Mouse (Mus musculus): ENCODE data around the gene Olfr1166. TPM values are rescaled to one million over a fixed set of nuclear protein-coding genes. Genes with fewer than 3 reads are reported as not detected.
"Not testable (repeated sequence)": the region's sequence is repeated elsewhere in the genome, so short reads cannot be mapped to it uniquely, and the experiment has no call there.

The Olfr1166 gene
- not detected in 2 replicates for polyA plus RNA-seq (2011; ENCODE audit: insufficient read depth, insufficient read length, low read depth, missing spikeins)

- Histone ChIP-seq H3K27ac (ENCODE audit: insufficient read depth, low read length) (no peak within 1 kb of the TSS), H3K4me3 (ENCODE audit: low read depth, low read length) (no peak within 1 kb of the TSS), H3K27me3 (ENCODE audit: control insufficient read depth, insufficient read depth, low read length, poor library complexity, severe bottlenecking) (no peaks in the 10 kb centered on the region), H3K9ac (ENCODE audit: low read depth, poor library complexity, severe bottlenecking) (no peak within 1 kb of the TSS), H3K4me1 (ENCODE audit: control insufficient read depth, insufficient read depth, low read length) (no peaks in the 10 kb centered on the region), H3K36me3 (ENCODE audit: control insufficient read depth, insufficient read depth, low read length, poor library complexity, severe bottlenecking) (no peaks in the 10 kb centered on the region), H3K9me3 (replicated peaks; ENCODE audit: control insufficient read depth, insufficient read depth, low read length, poor library complexity, severe bottlenecking) (no peaks in the 10 kb centered on the region)
- TF ChIP-seq POLR2A (IDR thresholded peaks at IDR 0.05; ENCODE audit: insufficient read depth, low read length): no peak
- no peak for TF ChIP-seq EP300 (IDR thresholded peaks at IDR 0.05; ENCODE audit: insufficient read depth, low read depth, low read length)
- no peak for TF ChIP-seq CTCF (IDR thresholded peaks at IDR 0.05; ENCODE audit: low read depth, low read length)
These were observed at the start of gene Olfr1166 for GRCm38 (mm10) chr2:88128172-88128571. Gene Olfr1166, minus strand, starts transcription at chr2:88128272.

- not testable (repeated sequence) for H3K9me3 ChIP-seq (replicated peaks; ENCODE audit: control insufficient read depth, insufficient read depth, low read length, poor library complexity, severe bottlenecking); H3K9ac ChIP-seq (ENCODE audit: low read depth, poor library complexity, severe bottlenecking); H3K36me3 ChIP-seq (ENCODE audit: control insufficient read depth, insufficient read depth, low read length, poor library complexity, severe bottlenecking); H3K27ac ChIP-seq (ENCODE audit: insufficient read depth, low read length); H3K4me3 ChIP-seq (ENCODE audit: low read depth, low read length); H3K4me1 ChIP-seq (ENCODE audit: control insufficient read depth, insufficient read depth, low read length); H3K27me3 ChIP-seq (ENCODE audit: control insufficient read depth, insufficient read depth, low read length, poor library complexity, severe bottlenecking)
These were observed 27.0 kb upstream of the Olfr1166 start, which contains the start of gene Olfr1167 for GRCm38 (mm10) chr2:88155093-88155492. Gene Olfr1167, minus strand, starts transcription at chr2:88155193.

- H3K27me3 ChIP-seq (ENCODE audit: control insufficient read depth, insufficient read depth, low read length, poor library complexity, severe bottlenecking): no peaks in the 10 kb centered on the region
- H3K27ac ChIP-seq (ENCODE audit: insufficient read depth, low read length): no peak within 1 kb of the TSS
- no peaks in the 10 kb centered on the region for H3K9me3 ChIP-seq (replicated peaks; ENCODE audit: control insufficient read depth, insufficient read depth, low read length, poor library complexity, severe bottlenecking)
- H3K9ac ChIP-seq (ENCODE audit: low read depth, poor library complexity, severe bottlenecking): no peak within 1 kb of the TSS
- TF ChIP-seq EP300 (IDR thresholded peaks at IDR 0.05; ENCODE audit: insufficient read depth, low read depth, low read length): no peak
- no peak within 1 kb of the TSS for H3K4me3 ChIP-seq (ENCODE audit: low read depth, low read length)
- no peaks in the 10 kb centered on the region for H3K4me1 ChIP-seq (ENCODE audit: control insufficient read depth, insufficient read depth, low read length)
- H3K36me3 ChIP-seq (ENCODE audit: control insufficient read depth, insufficient read depth, low read length, poor library complexity, severe bottlenecking): no peaks in the 10 kb centered on the region
These were observed 34.2 kb downstream of the Olfr1166 start, which contains the start of gene Olfr1164 for GRCm38 (mm10) chr2:88093866-88094265. Gene Olfr1164, minus strand, starts transcription at chr2:88093966.

Other genes with a start within 250 kb of the Olfr1166 start
- not detected in 2 replicates for gene Olfr1153, start 233.3 kb downstream of the Olfr1166 start, polyA plus RNA-seq (2011; ENCODE audit: insufficient read depth, insufficient read length, low read depth, missing spikeins)
- not detected in 2 replicates for gene Olfr1154, start 223.1 kb downstream of the Olfr1166 start, polyA plus RNA-seq (2011; ENCODE audit: insufficient read depth, insufficient read length, low read depth, missing spikeins)
- not detected in 2 replicates for gene Olfr1155, start 183.1 kb downstream of the Olfr1166 start, polyA plus RNA-seq (2011; ENCODE audit: insufficient read depth, insufficient read length, low read depth, missing spikeins)
- gene Olfr1156, start 175.2 kb downstream of the Olfr1166 start, polyA plus RNA-seq (2011; ENCODE audit: insufficient read depth, insufficient read length, low read depth, missing spikeins): not detected in 2 replicates
- gene Olfr1157, start 160.0 kb downstream of the Olfr1166 start, polyA plus RNA-seq (2011; ENCODE audit: insufficient read depth, insufficient read length, low read depth, missing spikeins): not detected in 2 replicates
- gene Olfr74, start 153.6 kb downstream of the Olfr1166 start, polyA plus RNA-seq (2011; ENCODE audit: insufficient read depth, insufficient read length, low read depth, missing spikeins): not detected in 2 replicates
- not detected in 2 replicates for gene Olfr1158, start 138.2 kb downstream of the Olfr1166 start, polyA plus RNA-seq (2011; ENCODE audit: insufficient read depth, insufficient read length, low read depth, missing spikeins)
- gene Olfr1160, start 120.0 kb downstream of the Olfr1166 start, polyA plus RNA-seq (2011; ENCODE audit: insufficient read depth, insufficient read length, low read depth, missing spikeins): not detected in 2 replicates
- gene Olfr1161, start 105.5 kb downstream of the Olfr1166 start, polyA plus RNA-seq (2011; ENCODE audit: insufficient read depth, insufficient read length, low read depth, missing spikeins): not detected in 2 replicates
- gene Olfr73, start 90.6 kb downstream of the Olfr1166 start, polyA plus RNA-seq (2011; ENCODE audit: insufficient read depth, insufficient read length, low read depth, missing spikeins): not detected in 2 replicates
- not detected in 2 replicates for gene Olfr1162, start 77.1 kb downstream of the Olfr1166 start, polyA plus RNA-seq (2011; ENCODE audit: insufficient read depth, insufficient read length, low read depth, missing spikeins)
- gene Olfr1163, start 56.4 kb downstream of the Olfr1166 start, polyA plus RNA-seq (2011; ENCODE audit: insufficient read depth, insufficient read length, low read depth, missing spikeins): not detected in 2 replicates
- not detected in 2 replicates for gene Olfr1164, start 34.3 kb downstream of the Olfr1166 start, polyA plus RNA-seq (2011; ENCODE audit: insufficient read depth, insufficient read length, low read depth, missing spikeins)
- gene Olfr1167, start 26.9 kb upstream of the Olfr1166 start, polyA plus RNA-seq (2011; ENCODE audit: insufficient read depth, insufficient read length, low read depth, missing spikeins): not detected in 2 replicates
- gene Olfr1168, start 53.6 kb upstream of the Olfr1166 start, polyA plus RNA-seq (2011; ENCODE audit: insufficient read depth, insufficient read length, low read depth, missing spikeins): not detected in 2 replicates
- not detected in 2 replicates for gene Olfr1170, start 100.1 kb upstream of the Olfr1166 start, polyA plus RNA-seq (2011; ENCODE audit: insufficient read depth, insufficient read length, low read depth, missing spikeins)
- 0.10 and 0.24 TPM in 2 replicates for gene Olfr1173, start 151.6 kb upstream of the Olfr1166 start, polyA plus RNA-seq (2011; ENCODE audit: insufficient read depth, insufficient read length, low read depth, missing spikeins)
- not detected in 2 replicates for gene Olfr1174-ps, start 186.9 kb upstream of the Olfr1166 start, polyA plus RNA-seq (2011; ENCODE audit: insufficient read depth, insufficient read length, low read depth, missing spikeins)
- not detected in 2 replicates for gene Olfr1175-ps, start 198.9 kb upstream of the Olfr1166 start, polyA plus RNA-seq (2011; ENCODE audit: insufficient read depth, insufficient read length, low read depth, missing spikeins)
- gene Olfr1176, start 208.4 kb upstream of the Olfr1166 start, polyA plus RNA-seq (2011; ENCODE audit: insufficient read depth, insufficient read length, low read depth, missing spikeins): not detected in 2 replicates
- not detected in 2 replicates for gene Olfr1177-ps, start 218.2 kb upstream of the Olfr1166 start, polyA plus RNA-seq (2011; ENCODE audit: insufficient read depth, insufficient read length, low read depth, missing spikeins)

All from ES-Bruce4 (cell line).